ENCODE assay signal across 20 mouse cellular contexts in the genomic region with DNA sequence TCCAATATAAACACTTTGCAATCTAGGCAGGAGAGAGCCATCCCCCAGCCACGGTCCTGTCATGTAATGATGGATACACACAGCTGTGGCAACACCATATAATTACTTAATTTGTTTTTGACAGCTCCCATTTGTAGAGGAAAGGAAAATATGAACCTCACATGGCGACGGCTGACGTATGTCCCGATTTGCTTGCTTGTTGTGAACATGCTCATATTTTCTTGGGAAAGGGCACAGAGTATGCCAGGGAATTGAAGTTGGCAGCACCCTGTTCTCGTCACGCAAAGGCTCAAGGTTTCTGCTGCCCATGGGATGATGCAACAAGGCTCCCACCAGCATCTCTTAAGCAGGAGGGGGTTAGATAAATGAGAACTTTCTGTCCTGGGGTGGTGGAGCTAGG. TPM values are rescaled to one million over a fixed set of nuclear protein-coding genes. Genes with fewer than 3 reads are reported as not detected.
DNase-seq lines count a peak whose midpoint lies in the region; ATAC-seq and TF ChIP-seq lines count a peak whose summit lies in the region.
"Had no signal": no experiment of that assay in that cellular context is flagged by ENCODE, and none has a peak within 500 bp of the region (broad histone marks: within the 10 kb centered on the region; RNA-seq: fewer than 3 reads in every experiment).

No protein-coding gene starts in this region.

- intact Hi-C loops in left cerebral cortex, postnatal 14 days (cut with DNase I): no loop called here

- ATAC-seq in forebrain, embryonic 14.5 days: no peak
- ATAC-seq in forebrain, embryonic 12.5 days (ENCODE audit: low FRiP score): no peak
- peak; percentile 57; the same call in 1 of the 2 replicates for ATAC-seq in limb, embryonic 13.5 days (ENCODE audit: low FRiP score, low read depth)
- ATAC-seq in inflammation-experienced regulatory T-cells, adult 6 months: no peak
- ATAC-seq: liver, postnatal 0 days; midbrain, embryonic 15.5 days; Patski had no signal

- peak; percentile 43 for DNase-seq in forebrain, embryonic 14.5 days (ENCODE audit: low spot score)
- DNase-seq in limb, embryonic 10.5 days (ENCODE audit: low spot score): no peak
- peak; percentile 57 for DNase-seq in brain, embryonic 14.5 days (ENCODE audit: low read depth)
- DNase-seq in left cerebral cortex, postnatal 14 days (ENCODE audit: low spot score in 2 of 2): no peak
- DNase-seq: cerebellum, adult 11 months; cerebellum, postnatal 10 days; gastrocnemius, postnatal 36 days; kidney, adult 8-10 months; liver, postnatal 0 days; thymus, adult 18-20 months had no signal

- H3K27me3 ChIP-seq in forebrain, embryonic 14.5 days (replicated peaks; ENCODE audit: control insufficient read depth, insufficient read depth, low read length): no peaks in the 10 kb centered on the region
- H3K27me3 ChIP-seq in forebrain, embryonic 12.5 days: no peaks in the 10 kb centered on the region; the same call in 1 of the 2 replicates
- H3K27me3 ChIP-seq in limb, embryonic 13.5 days: 0 out of 2 replicates have a peak, but pooled peaks cover 5% of the 10 kb centered on the region
- H3K27me3 ChIP-seq in limb, embryonic 10.5 days (ENCODE audit: low read depth, poor library complexity, severe bottlenecking): peaks cover 7% of the 10 kb centered on the region
- H3K27me3 ChIP-seq in C2C12 (ENCODE audit: control insufficient read depth, insufficient read depth, insufficient read length): no peaks in the 10 kb centered on the region
- H3K27me3 ChIP-seq: midbrain, embryonic 15.5 days; Patski had no signal

- no peak overlapping the region for H3ac ChIP-seq in C2C12 (ENCODE audit: control insufficient read depth, insufficient read length, low read depth)

- TF ChIP-seq CTCF in C2C12 (IDR thresholded peaks at IDR 0.05; ENCODE audit: control insufficient read depth, insufficient read depth, insufficient read length): no peak
- no peak for TF ChIP-seq CTCF in brain, embryonic 14.5 days (IDR thresholded peaks at IDR 0.05; ENCODE audit: borderline replicate concordance, extremely low read depth, insufficient read depth, insufficient read length)

- no peak overlapping the region for H3K4me3 ChIP-seq in forebrain, embryonic 14.5 days (ENCODE audit: low read depth, low read length)
- no peak overlapping the region for H3K4me3 ChIP-seq in forebrain, embryonic 12.5 days (replicated peaks)
- H3K4me3 ChIP-seq in limb, embryonic 13.5 days: no peak overlapping the region
- H3K4me3 ChIP-seq in limb, embryonic 10.5 days: no peak overlapping the region
- H3K4me3 ChIP-seq in C2C12 (ENCODE audit: insufficient read depth, poor library complexity, severe bottlenecking): no peak overlapping the region
- H3K4me3 ChIP-seq: embryonic facial prominence, embryonic 13.5 days; heart, embryonic 10.5 days; hindbrain, embryonic 10.5 days; midbrain, embryonic 15.5 days; neural tube, embryonic 15.5 days had no signal

- TF ChIP-seq POLR2A in brain, embryonic 14.5 days (IDR thresholded peaks at IDR 0.05; ENCODE audit: borderline replicate concordance, extremely low read depth, insufficient read depth, insufficient read length, poor library complexity, severe bottlenecking): no peak

- H3K79me2 ChIP-seq in C2C12 (ENCODE audit: control insufficient read depth, insufficient read depth): no peaks in the 10 kb centered on the region

- no peaks in the 10 kb centered on the region for H3K36me3 ChIP-seq in forebrain, embryonic 14.5 days (ENCODE audit: control insufficient read depth, insufficient read depth, low read length)
- no peaks in the 10 kb centered on the region for H3K36me3 ChIP-seq in forebrain, embryonic 12.5 days (replicated peaks)
- no peaks in the 10 kb centered on the region for H3K36me3 ChIP-seq in limb, embryonic 13.5 days
- H3K36me3 ChIP-seq in limb, embryonic 10.5 days: no peaks in the 10 kb centered on the region
- H3K36me3 ChIP-seq in C2C12 (ENCODE audit: control insufficient read depth, insufficient read depth): no peaks in the 10 kb centered on the region
- H3K36me3 ChIP-seq: embryonic facial prominence, embryonic 13.5 days; heart, embryonic 10.5 days; hindbrain, embryonic 10.5 days; midbrain, embryonic 15.5 days; neural tube, embryonic 15.5 days had no signal

- no peak overlapping the region for H3K27ac ChIP-seq in forebrain, embryonic 14.5 days (ENCODE audit: low read depth, low read length)
- H3K27ac ChIP-seq in forebrain, embryonic 12.5 days: no peak overlapping the region
- no peak overlapping the region for H3K27ac ChIP-seq in limb, embryonic 13.5 days
- no peak overlapping the region for H3K27ac ChIP-seq in limb, embryonic 10.5 days
- H3K27ac ChIP-seq: embryonic facial prominence, embryonic 13.5 days; heart, embryonic 10.5 days; hindbrain, embryonic 10.5 days; midbrain, embryonic 15.5 days; neural tube, embryonic 15.5 days had no signal

- H3K9me3 ChIP-seq in forebrain, embryonic 14.5 days (replicated peaks; ENCODE audit: control insufficient read depth, low read length): no peaks in the 10 kb centered on the region
- no peaks in the 10 kb centered on the region for H3K9me3 ChIP-seq in forebrain, embryonic 12.5 days
- H3K9me3 ChIP-seq in limb, embryonic 13.5 days: peaks cover 9% of the 10 kb centered on the region; the same call in 1 of the 2 replicates
- no peaks in the 10 kb centered on the region for H3K9me3 ChIP-seq in limb, embryonic 10.5 days (replicated peaks)
- H3K9me3 ChIP-seq: embryonic facial prominence, embryonic 13.5 days; hindbrain, embryonic 10.5 days; midbrain, embryonic 15.5 days; neural tube, embryonic 15.5 days had no signal

- 76% methylated on average over 7 of the region's 7 CpGs for WGBS in forebrain, embryonic 14.5 days
- 87% methylated on average over 7 of the region's 7 CpGs for WGBS in forebrain, embryonic 12.5 days
- WGBS in limb, embryonic 13.5 days: 67% methylated on average over 7 of the region's 7 CpGs
- 76% methylated on average over 7 of the region's 7 CpGs for WGBS in limb, embryonic 10.5 days

- no peak overlapping the region for H3K9ac ChIP-seq in forebrain, embryonic 14.5 days (ENCODE audit: low read length)
- no peak overlapping the region for H3K9ac ChIP-seq in forebrain, embryonic 12.5 days
- H3K9ac ChIP-seq in limb, embryonic 13.5 days: no peak overlapping the region
- H3K9ac ChIP-seq: embryonic facial prominence, embryonic 13.5 days; liver, postnatal 0 days; midbrain, embryonic 15.5 days; neural tube, embryonic 15.5 days had no signal

- H3K79me3 ChIP-seq in C2C12 (ENCODE audit: low read depth): no peaks in the 10 kb centered on the region

- no peaks in the 10 kb centered on the region for H3K4me1 ChIP-seq in forebrain, embryonic 14.5 days (ENCODE audit: control insufficient read depth, insufficient read depth, low read length)
- H3K4me1 ChIP-seq in forebrain, embryonic 12.5 days: no peaks in the 10 kb centered on the region
- 0 out of 2 replicates have a peak, but pooled peaks cover 4% of the 10 kb centered on the region for H3K4me1 ChIP-seq in limb, embryonic 13.5 days
- no peaks in the 10 kb centered on the region for H3K4me1 ChIP-seq in limb, embryonic 10.5 days
- H3K4me1 ChIP-seq: heart, embryonic 10.5 days; hindbrain, embryonic 10.5 days; midbrain, embryonic 15.5 days; neural tube, embryonic 15.5 days had no signal

- no peak overlapping the region for H3K4me2 ChIP-seq in forebrain, embryonic 14.5 days (ENCODE audit: low read length)
- H3K4me2 ChIP-seq in forebrain, embryonic 12.5 days: no peak overlapping the region
- no peak overlapping the region for H3K4me2 ChIP-seq in limb, embryonic 13.5 days (replicated peaks)
- H3K4me2 ChIP-seq: embryonic facial prominence, embryonic 13.5 days; midbrain, embryonic 15.5 days; neural tube, embryonic 15.5 days had no signal

TF ChIP-seq in C2C12, 6 proteins besides CTCF, POLR2A, EP300 and RAD21:
- TF ChIP-seq FOSL1 (IDR thresholded peaks at IDR 0.05; ENCODE audit: insufficient read depth, low read length, poor library complexity, severe bottlenecking) (no peak), CEBPB (IDR thresholded peaks at IDR 0.05; ENCODE audit: low read depth) (no peak), MYOD1 (IDR thresholded peaks at IDR 0.05; ENCODE audit: control insufficient read depth, insufficient read length, low read depth) (peak; percentile 93)

RNA-seq across cellular contexts. Expression of a gene that starts 36.6 kb away (rescaled TPM):
- 33.5 and 43.0 TPM in 2 replicates for polyA plus RNA-seq in forebrain, embryonic 14.5 days (2014; fragmentation: Nextera tagmentation; extraction: Ambion mirVana)
- polyA plus RNA-seq in forebrain, embryonic 12.5 days (2016; fragmentation: Nextera tagmentation; extraction: Ambion mirVana): 63.8 and 64.2 TPM in 2 replicates
- 56.4 and 57.4 TPM in 2 replicates for polyA plus RNA-seq in limb, embryonic 13.5 days (2015; fragmentation: Nextera tagmentation; extraction: Ambion mirVana)
- 34.6 and 47.5 TPM in 2 replicates for polyA plus RNA-seq in limb, embryonic 10.5 days (2016; fragmentation: Nextera tagmentation; extraction: Ambion mirVana)
- 13.7 TPM for polyA plus RNA-seq in C2C12 (2012; fragmentation: generic; extraction: Trizol)
- 33.1 and 40.2 TPM in 2 replicates for polyA plus RNA-seq in brain, embryonic 14.5 days (2012; rRNA removed)
- 10 to 100 TPM; 60.9 to 66.6 TPM for total RNA-seq in left cerebral cortex, postnatal 14 days (2021)
- polyA plus RNA-seq in inflammation-experienced regulatory T-cells, adult 6 months (2017; shearing (Covaris generic)): 10 to 100 TPM; 67.6 to 73.9 (median 72.7) TPM

Comparison
In these comparisons a context has a peak if more than half of its experiments do, and no peak if none do; other contexts are left out.
1. DNase-seq: peak in forebrain, embryonic 14.5 days (single experiment) and brain, embryonic 14.5 days (single experiment); none in limb, embryonic 10.5 days (single experiment) and left cerebral cortex, postnatal 14 days (0 of 2).